Mouse (Mus musculus): ENCODE data around the gene Aif1l. TPM values are rescaled to one million over a fixed set of nuclear protein-coding genes. Genes with fewer than 3 reads are reported as not detected.

The Aif1l gene
- 0.35 and 0.50 TPM in 2 replicates for polyA plus RNA-seq (2012; ENCODE audit: low replicate concordance)

GRCm38 (mm10) chr2:31950058-31950871 is at the start of gene Aif1l:
Gene Aif1l (plus strand): TSS chr2:31950139.

GRCm38 (mm10) chr2:31974141-31974808 is 24.3 kb downstream of the Aif1l start, which contains the start of gene Nup214:
Gene Nup214 (plus strand): TSS chr2:31974436.

Other genes with a start within 250 kb of the Aif1l start
- gene Qrfp, start 139.6 kb upstream of the Aif1l start, polyA plus RNA-seq (2012; ENCODE audit: low replicate concordance): 0.17 and 0.54 TPM in 2 replicates
- not detected in 2 replicates for gene Fibcd1, start 104.1 kb upstream of the Aif1l start, polyA plus RNA-seq (2012; ENCODE audit: low replicate concordance)
- gene Lamc3, start 62.8 kb upstream of the Aif1l start, polyA plus RNA-seq (2012; ENCODE audit: low replicate concordance): 0.10 TPM in 1 of 2 replicates, not detected in the other
- 10.9 and 44.9 TPM in 2 replicates for gene Nup214, start 24.3 kb downstream of the Aif1l start, polyA plus RNA-seq (2012; ENCODE audit: low replicate concordance)
- 66.8 and 117 TPM in 2 replicates for gene Fam78a, start 134.7 kb downstream of the Aif1l start, polyA plus RNA-seq (2012; ENCODE audit: low replicate concordance)
- gene Plpp7, start 145.4 kb downstream of the Aif1l start, polyA plus RNA-seq (2012; ENCODE audit: low replicate concordance): 2.7 and 3.3 TPM in 2 replicates
- gene Prrc2b, start 200.9 kb downstream of the Aif1l start, polyA plus RNA-seq (2012; ENCODE audit: low replicate concordance): 58.7 and 95.4 TPM in 2 replicates

Data from leukemia stem cell, adult 10-12 weeks (primary cell).